In the genomic region with DNA sequence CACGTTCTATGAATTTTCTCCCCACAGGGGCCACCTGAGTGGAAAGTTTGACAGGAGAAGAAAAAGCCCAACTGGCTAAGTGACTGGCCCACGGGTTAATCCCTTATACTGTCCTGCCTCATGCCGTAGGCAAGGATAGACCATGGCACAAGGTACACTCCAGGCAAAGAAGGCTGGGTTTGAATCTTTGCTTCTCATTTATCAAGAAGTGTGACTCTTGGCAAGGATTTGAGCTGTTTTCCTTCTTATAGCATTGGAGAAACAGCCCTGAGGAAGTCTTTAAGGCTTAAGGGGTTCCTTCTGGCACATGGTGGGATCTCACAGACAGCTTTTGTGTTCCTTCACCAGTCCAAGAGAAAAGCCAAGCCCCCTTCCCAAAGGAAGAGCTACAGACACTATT, we compare ENCODE assay signal across 15 mouse cellular contexts. TPM values are rescaled to one million over a fixed set of nuclear protein-coding genes. Genes with fewer than 3 reads are reported as not detected.
DNase-seq lines count a peak whose midpoint lies in the region; ATAC-seq and TF ChIP-seq lines count a peak whose summit lies in the region.
"Had no signal": no experiment of that assay in that cellular context is flagged by ENCODE, and none has a peak within 500 bp of the region (broad histone marks: within the 10 kb centered on the region; RNA-seq: fewer than 3 reads in every experiment).

No protein-coding gene starts in this region.

- peaks cover 41% of the 10 kb centered on the region for H3K4me1 ChIP-seq in heart, embryonic 15.5 days (replicated peaks)
- peaks cover 54% of the 10 kb centered on the region for H3K4me1 ChIP-seq in bone marrow macrophage, adult 2 months (ENCODE audit: control insufficient read depth, insufficient read depth, low read length)
- H3K4me1 ChIP-seq in liver, embryonic 16.5 days (ENCODE audit: control insufficient read depth, low read depth, low read length) = peaks cover 33% of the 10 kb centered on the region
- H3K4me1 ChIP-seq in cerebellum, adult 2 months (ENCODE audit: control insufficient read depth, insufficient read depth, low read length) = no peaks in the 10 kb centered on the region; the same call in 1 of the 2 replicates
- no peaks in the 10 kb centered on the region for H3K4me1 ChIP-seq in forebrain, postnatal 0 days (ENCODE audit: insufficient read depth)

- H3K4me3 ChIP-seq in heart, embryonic 15.5 days = peak overlapping the region; percentile 82; the same call in 1 of the 2 replicates
- H3K4me3 ChIP-seq in C2C12 (ENCODE audit: insufficient read depth, poor library complexity, severe bottlenecking) = peak overlapping the region; percentile 72
- peak overlapping the region; percentile 97 for H3K4me3 ChIP-seq in bone marrow macrophage, adult 2 months (ENCODE audit: insufficient read depth, low read length)
- no peak overlapping the region for H3K4me3 ChIP-seq in liver, embryonic 16.5 days (ENCODE audit: low read depth, low read length)
- H3K4me3 ChIP-seq in cerebellum, adult 2 months (replicated peaks; ENCODE audit: insufficient read depth, low read depth, low read length) = no peak overlapping the region
- no peak overlapping the region for H3K4me3 ChIP-seq in forebrain, postnatal 0 days (ENCODE audit: low read depth, low read length)

- peaks cover 53% of the 10 kb centered on the region for H3K79me2 ChIP-seq in C2C12 (ENCODE audit: control insufficient read depth, insufficient read depth)

- no peaks in the 10 kb centered on the region for H3K9me3 ChIP-seq in heart, embryonic 15.5 days (replicated peaks)
- no peaks in the 10 kb centered on the region for H3K9me3 ChIP-seq in liver, embryonic 16.5 days (replicated peaks; ENCODE audit: control insufficient read depth, low read length)
- H3K9me3 ChIP-seq in forebrain, postnatal 0 days (ENCODE audit: low read length) = no peaks in the 10 kb centered on the region
- H3K9me3 ChIP-seq: forebrain, embryonic 12.5 days; neural tube, embryonic 15.5 days had no signal

- peak overlapping the region; percentile 97 for H3K4me2 ChIP-seq in heart, embryonic 15.5 days
- 0 out of 2 replicates have a peak overlapping the region, but pooled peaks have one; percentile 91 for H3K4me2 ChIP-seq in liver, embryonic 16.5 days (ENCODE audit: low read depth, low read length)
- no peak overlapping the region for H3K4me2 ChIP-seq in forebrain, postnatal 0 days (ENCODE audit: low read depth)

- no peak for TF ChIP-seq CTCF in C2C12 (IDR thresholded peaks at IDR 0.05; ENCODE audit: control insufficient read depth, insufficient read depth, insufficient read length)
- no peak for TF ChIP-seq CTCF in bone marrow macrophage, adult 2 months (IDR thresholded peaks at IDR 0.05; ENCODE audit: low read depth, low read length)
- no peak for TF ChIP-seq CTCF in cerebellum, adult 2 months (IDR thresholded peaks at IDR 0.05; ENCODE audit: borderline replicate concordance, insufficient read depth, low read depth, low read length)
- no peak for TF ChIP-seq CTCF in forebrain, postnatal 0 days (IDR thresholded peaks at IDR 0.05; ENCODE audit: low read depth)

- WGBS in heart, embryonic 15.5 days = 88% methylated on average over 3 of the region's 3 CpGs
- 59% methylated on average over 3 of the region's 3 CpGs for WGBS in liver, embryonic 16.5 days (ENCODE audit: insufficient replicate concordance)
- WGBS in cerebellum, adult 2 months = 96% methylated on average over 3 of the region's 3 CpGs
- 90% methylated on average over 3 of the region's 3 CpGs for WGBS in forebrain, postnatal 0 days

- DNase-seq in heart, adult 11 months = no peak
- DNase-seq in cerebellum, adult 2 months = no peak
- DNase-seq in thymus, postnatal 4 days = no peak
- no peak for DNase-seq in forebrain, postnatal 0 days
- DNase-seq: adrenal gland, postnatal 36 days; cerebellum, adult 9-10 months; kidney, adult 11 months; lung, postnatal 10 days had no signal

- no peak overlapping the region for H3K27ac ChIP-seq in heart, embryonic 15.5 days
- peak overlapping the region; percentile 95 for H3K27ac ChIP-seq in bone marrow macrophage, adult 2 months (ENCODE audit: insufficient read depth, low read depth, low read length)
- no peak overlapping the region for H3K27ac ChIP-seq in liver, embryonic 16.5 days (ENCODE audit: low read length)
- H3K27ac ChIP-seq in cerebellum, adult 2 months (ENCODE audit: insufficient read depth, low read length) = no peak overlapping the region
- no peak overlapping the region for H3K27ac ChIP-seq in forebrain, postnatal 0 days (ENCODE audit: low read depth, low read length)
- H3K27ac ChIP-seq: forebrain, embryonic 12.5 days; neural tube, embryonic 15.5 days had no signal

- TF ChIP-seq POLR2A in bone marrow macrophage, adult 2 months (IDR thresholded peaks at IDR 0.05; ENCODE audit: borderline replicate concordance, low read depth, low read length) = no peak
- no peak for TF ChIP-seq POLR2A in cerebellum, adult 2 months (IDR thresholded peaks at IDR 0.05; ENCODE audit: borderline replicate concordance, insufficient read depth, low read length)

- H3K9ac ChIP-seq in heart, embryonic 15.5 days = no peak overlapping the region
- no peak overlapping the region for H3K9ac ChIP-seq in liver, embryonic 16.5 days (ENCODE audit: low read depth, low read length)
- no peak overlapping the region for H3K9ac ChIP-seq in forebrain, postnatal 0 days
- H3K9ac ChIP-seq: forebrain, embryonic 12.5 days; neural tube, embryonic 15.5 days had no signal

- peaks cover 39% of the 10 kb centered on the region for H3K79me3 ChIP-seq in C2C12 (ENCODE audit: low read depth)

- H3K27me3 ChIP-seq in heart, embryonic 15.5 days = no peaks in the 10 kb centered on the region
- H3K27me3 ChIP-seq in C2C12 (ENCODE audit: control insufficient read depth, insufficient read depth, insufficient read length) = no peaks in the 10 kb centered on the region
- H3K27me3 ChIP-seq in liver, embryonic 16.5 days (ENCODE audit: control insufficient read depth, insufficient read depth, low read depth, low read length) = no peaks in the 10 kb centered on the region
- H3K27me3 ChIP-seq in cerebellum, adult 2 months (ENCODE audit: control insufficient read depth, insufficient read depth, low read length) = no peaks in the 10 kb centered on the region
- no peaks in the 10 kb centered on the region; the same call in 1 of the 2 replicates for H3K27me3 ChIP-seq in forebrain, postnatal 0 days (ENCODE audit: insufficient read depth, low read length)

- no peak for ATAC-seq in heart, embryonic 15.5 days (replicated peaks; ENCODE audit: insufficient number of reproducible peaks, insufficient read depth, low FRiP score, low read depth)
- no peak for ATAC-seq in liver, embryonic 16.5 days (ENCODE audit: low read depth)
- ATAC-seq in forebrain, postnatal 0 days = no peak
- ATAC-seq: midbrain, embryonic 16.5 days had no signal

- peak overlapping the region; percentile 61 for H3ac ChIP-seq in C2C12 (ENCODE audit: control insufficient read depth, insufficient read length, low read depth)

- no peaks in the 10 kb centered on the region for H3K36me3 ChIP-seq in heart, embryonic 15.5 days
- peaks cover 24% of the 10 kb centered on the region for H3K36me3 ChIP-seq in C2C12 (ENCODE audit: control insufficient read depth, insufficient read depth)
- no peaks in the 10 kb centered on the region for H3K36me3 ChIP-seq in liver, embryonic 16.5 days (ENCODE audit: control insufficient read depth, insufficient read depth)
- H3K36me3 ChIP-seq in forebrain, postnatal 0 days (ENCODE audit: insufficient read depth) = no peaks in the 10 kb centered on the region
- H3K36me3 ChIP-seq: forebrain, embryonic 12.5 days; neural tube, embryonic 15.5 days had no signal

TF ChIP-seq in C2C12, 6 proteins besides CTCF, POLR2A, EP300 and RAD21:
- TF ChIP-seq CEBPB (IDR thresholded peaks at IDR 0.05; ENCODE audit: low read depth) = no peak
- TF ChIP-seq MYOG (IDR thresholded peaks at IDR 0.05; ENCODE audit: control insufficient read depth, extremely low read depth, insufficient read length) = no peak
- TF ChIP-seq USF1 (IDR thresholded peaks at IDR 0.05; ENCODE audit: low read depth) = no peak
- TF ChIP-seq MAX (IDR thresholded peaks at IDR 0.05) = no peak
- no peak for TF ChIP-seq FOSL1 (IDR thresholded peaks at IDR 0.05; ENCODE audit: insufficient read depth, low read length, poor library complexity, severe bottlenecking)
- TF ChIP-seq MYOD1 (IDR thresholded peaks at IDR 0.05; ENCODE audit: control insufficient read depth, insufficient read length, low read depth) = no peak

RNA-seq across cellular contexts. Expression of a gene that starts 1.5 kb away (rescaled TPM):
- polyA plus RNA-seq in heart, embryonic 15.5 days (2015; fragmentation: Nextera tagmentation; extraction: Ambion mirVana) = 0.59 and 0.96 TPM in 2 replicates
- polyA plus RNA-seq in C2C12 (2012; fragmentation: generic; extraction: Trizol) = 6.7 TPM
- polyA plus RNA-seq in bone marrow macrophage, adult 2 months (2012; ENCODE audit: insufficient read depth, insufficient read length, missing spikeins) = 27.3 and 29.1 TPM in 2 replicates
- 0.52 and 0.65 TPM in 2 replicates for polyA plus RNA-seq in liver, embryonic 16.5 days (2015; fragmentation: Nextera tagmentation; extraction: Ambion mirVana)
- polyA plus RNA-seq in cerebellum, adult 2 months (2012; rRNA removed) = 1.2 and 1.3 TPM in 2 replicates
- total RNA-seq in forebrain, postnatal 0 days (2014; rRNA removed) = not detected in 2 replicates
- polyA plus RNA-seq in forebrain, postnatal 0 days (2015; fragmentation: Nextera tagmentation; extraction: Ambion mirVana) = 0.05 and 0.07 TPM in 2 replicates
- polyA plus RNA-seq: midbrain, embryonic 16.5 days had no signal

RNA-seq across cellular contexts. Expression of a gene that starts 41.3 kb away (rescaled TPM):
- 36.7 and 38.0 TPM in 2 replicates for polyA plus RNA-seq in heart, embryonic 15.5 days (2015; fragmentation: Nextera tagmentation; extraction: Ambion mirVana)
- 31.3 TPM for polyA plus RNA-seq in C2C12 (2012; fragmentation: generic; extraction: Trizol)
- 32.4 and 36.6 TPM in 2 replicates for polyA plus RNA-seq in bone marrow macrophage, adult 2 months (2012; ENCODE audit: insufficient read depth, insufficient read length, missing spikeins)
- polyA plus RNA-seq in liver, embryonic 16.5 days (2015; fragmentation: Nextera tagmentation; extraction: Ambion mirVana) = 15.9 and 17.8 TPM in 2 replicates
- 87.7 and 94.2 TPM in 2 replicates for polyA plus RNA-seq in cerebellum, adult 2 months (2012; rRNA removed)
- 112 and 129 TPM in 2 replicates for total RNA-seq in forebrain, postnatal 0 days (2014; rRNA removed)
- 134 and 153 TPM in 2 replicates for polyA plus RNA-seq in forebrain, postnatal 0 days (2015; fragmentation: Nextera tagmentation; extraction: Ambion mirVana)

RNA-seq across cellular contexts. Expression of a gene that starts 59.7 kb away (rescaled TPM):
- 16.1 and 20.1 TPM in 2 replicates for polyA plus RNA-seq in heart, embryonic 15.5 days (2015; fragmentation: Nextera tagmentation; extraction: Ambion mirVana)
- 19.1 TPM for polyA plus RNA-seq in C2C12 (2012; fragmentation: generic; extraction: Trizol)
- 18.0 and 18.5 TPM in 2 replicates for polyA plus RNA-seq in bone marrow macrophage, adult 2 months (2012; ENCODE audit: insufficient read depth, insufficient read length, missing spikeins)
- 10.8 and 11.6 TPM in 2 replicates for polyA plus RNA-seq in liver, embryonic 16.5 days (2015; fragmentation: Nextera tagmentation; extraction: Ambion mirVana)
- polyA plus RNA-seq in cerebellum, adult 2 months (2012; rRNA removed) = 13.5 and 14.5 TPM in 2 replicates
- 30.7 and 46.6 TPM in 2 replicates for total RNA-seq in forebrain, postnatal 0 days (2014; rRNA removed)
- polyA plus RNA-seq in forebrain, postnatal 0 days (2015; fragmentation: Nextera tagmentation; extraction: Ambion mirVana) = 18.0 and 18.8 TPM in 2 replicates

Comparison
In these comparisons a context has a peak if more than half of its experiments do, and no peak if none do; other contexts are left out.
1. H3K4me3 ChIP-seq: peak in heart, embryonic 15.5 days (single experiment), C2C12 (single experiment) and bone marrow macrophage, adult 2 months (single experiment); none in liver, embryonic 16.5 days (single experiment), cerebellum, adult 2 months (single experiment) and forebrain, postnatal 0 days (single experiment).